ENCODE assay signal across 16 mouse cellular contexts in genomic region chr11:8450540-8450939, GRCm38 (mm10).
"Had no signal": no experiment of that assay in that cellular context is flagged by ENCODE, and none has a peak within 500 bp of the region (broad histone marks: within the 10 kb centered on the region; RNA-seq: fewer than 3 reads in every experiment).

No protein-coding gene starts in this region.

- H3K4me3 ChIP-seq: intestine, embryonic 15.5 days; left cerebral cortex, adult 2 months; limb, embryonic 10.5 days; megakaryocyte, embryonic 14.5 days; midbrain, embryonic 15.5 days; stomach, embryonic 15.5 days had no signal

- H3K4me1 ChIP-seq: limb, embryonic 10.5 days; megakaryocyte, embryonic 14.5 days had no signal

- H3K27ac ChIP-seq: intestine, embryonic 15.5 days; left cerebral cortex, adult 2 months; limb, embryonic 10.5 days; liver, embryonic 14.5 days; macrophage; midbrain, embryonic 15.5 days; stomach, embryonic 15.5 days had no signal

- H3K36me3 ChIP-seq: midbrain, embryonic 15.5 days had no signal

- ATAC-seq: intestine, embryonic 15.5 days; midbrain, embryonic 15.5 days had no signal

- DNase-seq: kidney, adult 8-10 months; kidney, postnatal 10 days; lung, adult 2 months; lung, postnatal 10 days; right cerebral cortex, postnatal 14 days; thymus, adult 2 months; thymus, postnatal 25 days had no signal

- H3K4me2 ChIP-seq: intestine, embryonic 15.5 days; midbrain, embryonic 11.5 days; midbrain, embryonic 15.5 days; stomach, embryonic 15.5 days had no signal

- H3K9ac ChIP-seq: intestine, embryonic 15.5 days; liver, embryonic 14.5 days; midbrain, embryonic 15.5 days; stomach, embryonic 15.5 days had no signal

- H3K27me3 ChIP-seq: intestine, embryonic 15.5 days; midbrain, embryonic 15.5 days; stomach, embryonic 15.5 days had no signal

- H3K9me3 ChIP-seq: intestine, embryonic 15.5 days; limb, embryonic 10.5 days; megakaryocyte, embryonic 14.5 days; midbrain, embryonic 15.5 days; stomach, embryonic 15.5 days had no signal
